Mouse (Mus musculus): ENCODE results near the gene Csdc2.
"Not testable (repeated sequence)": the region's sequence is repeated elsewhere in the genome, so short reads cannot be mapped to it uniquely, and the experiment has no call there.

Gene Csdc2

GRCm38 (mm10) chr15:81936679-81937078 is at the start of gene Csdc2:
Csdc2 (plus strand) TSS chr15:81936759.
- no peak for DNase-seq (ENCODE audit: low spot score)

GRCm38 (mm10) chr15:81886795-81887550 is 49.6 kb upstream of the Csdc2 start:
- DNase-seq (ENCODE audit: low spot score): no peak

GRCm38 (mm10) chr15:81889175-81889574 is 47.4 kb upstream of the Csdc2 start:
- DNase-seq (ENCODE audit: low spot score): no peak

- DNase-seq (ENCODE audit: low spot score): peak; percentile 47
Observed at GRCm38 (mm10) chr15:81891140-81891802, 45.3 kb upstream of the Csdc2 start.

- no peak for DNase-seq (ENCODE audit: low spot score)
Observed at GRCm38 (mm10) chr15:81891822-81892580, 44.6 kb upstream of the Csdc2 start.

- DNase-seq (ENCODE audit: low spot score): no peak
Observed at GRCm38 (mm10) chr15:81894002-81894401, 42.6 kb upstream of the Csdc2 start.

- no peak for DNase-seq (ENCODE audit: low spot score)
Observed at GRCm38 (mm10) chr15:81896407-81896806, 40.2 kb upstream of the Csdc2 start.

- no peak for DNase-seq (ENCODE audit: low spot score)
Observed at GRCm38 (mm10) chr15:81897607-81898285, 38.8 kb upstream of the Csdc2 start.

- no peak for DNase-seq (ENCODE audit: low spot score)
Observed at GRCm38 (mm10) chr15:81898751-81899150, 37.8 kb upstream of the Csdc2 start.

- DNase-seq (ENCODE audit: low spot score): no peak
Observed at GRCm38 (mm10) chr15:81904939-81905338, 31.6 kb upstream of the Csdc2 start.

GRCm38 (mm10) chr15:81907953-81908352 is 28.6 kb upstream of the Csdc2 start:
- DNase-seq (ENCODE audit: low spot score): no peak

- DNase-seq (ENCODE audit: low spot score): not testable (repeated sequence)
Observed at GRCm38 (mm10) chr15:81908767-81909166, 27.8 kb upstream of the Csdc2 start.

- no peak for DNase-seq (ENCODE audit: low spot score)
Observed at GRCm38 (mm10) chr15:81912498-81912897, 24.1 kb upstream of the Csdc2 start.

- DNase-seq (ENCODE audit: low spot score): no peak
Observed at GRCm38 (mm10) chr15:81914668-81915067, 21.9 kb upstream of the Csdc2 start.

- no peak for DNase-seq (ENCODE audit: low spot score)
Observed at GRCm38 (mm10) chr15:81915663-81916062, 20.9 kb upstream of the Csdc2 start.

GRCm38 (mm10) chr15:81917201-81917600 is 19.4 kb upstream of the Csdc2 start:
- DNase-seq (ENCODE audit: low spot score): no peak

GRCm38 (mm10) chr15:81917621-81918463 is 18.7 kb upstream of the Csdc2 start:
- DNase-seq (ENCODE audit: low spot score): no peak

- no peak for DNase-seq (ENCODE audit: low spot score)
Observed at GRCm38 (mm10) chr15:81919062-81919461, 17.5 kb upstream of the Csdc2 start.

- no peak for DNase-seq (ENCODE audit: low spot score)
Observed at GRCm38 (mm10) chr15:81920546-81921217, 15.9 kb upstream of the Csdc2 start.

GRCm38 (mm10) chr15:81921255-81921654 is 15.3 kb upstream of the Csdc2 start:
- no peak for DNase-seq (ENCODE audit: low spot score)

- no peak for DNase-seq (ENCODE audit: low spot score)
Observed at GRCm38 (mm10) chr15:81924933-81925332, 11.6 kb upstream of the Csdc2 start.

All from left cerebral cortex, adult 11 months (tissue).